ENCODE assay signal across 7 mouse cellular contexts in the genomic region with DNA sequence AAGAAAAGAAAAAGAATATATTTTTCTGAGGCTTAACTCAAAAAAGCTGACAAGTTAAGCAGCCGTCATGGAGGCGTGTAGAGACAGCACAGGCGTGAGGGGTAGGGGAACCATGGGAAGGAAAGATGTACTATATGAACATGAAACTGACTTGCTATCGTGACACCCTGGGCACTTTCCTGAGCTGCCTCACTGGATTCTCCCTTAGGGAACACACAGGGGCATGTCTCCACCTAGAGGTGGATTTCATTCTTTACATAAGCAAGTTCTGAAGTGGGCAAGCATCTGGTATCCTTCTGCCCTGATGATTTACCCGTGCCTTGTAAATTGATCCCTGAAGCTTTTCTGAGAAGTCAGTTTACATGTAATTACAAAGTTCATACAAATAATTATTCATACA.
DNase-seq lines count a peak whose midpoint lies in the region; ATAC-seq lines count a peak whose summit lies in the region.
"Not testable (repeated sequence)": the region's sequence is repeated elsewhere in the genome, so short reads cannot be mapped to it uniquely, and the experiment has no call there.

No protein-coding gene starts in this region.

- not testable (repeated sequence) for H3K27ac ChIP-seq in forebrain, embryonic 14.5 days (ENCODE audit: low read depth, low read length); hindbrain, embryonic 16.5 days (ENCODE audit: low read depth, low read length); kidney, embryonic 14.5 days (ENCODE audit: low read depth, low read length); midbrain, embryonic 13.5 days; neural tube, embryonic 12.5 days

- H3K27me3 ChIP-seq in forebrain, embryonic 14.5 days (replicated peaks; ENCODE audit: control insufficient read depth, insufficient read depth, low read length); hindbrain, embryonic 16.5 days (replicated peaks; ENCODE audit: control insufficient read depth, insufficient read depth, low read length); kidney, embryonic 14.5 days (ENCODE audit: control insufficient read depth, insufficient read depth, low read length); midbrain, embryonic 13.5 days; neural tube, embryonic 12.5 days (replicated peaks): not testable (repeated sequence)

- no CpG with 5 or more reads among the region's 5 CpGs for WGBS in forebrain, embryonic 14.5 days
- no CpG with 5 or more reads among the region's 5 CpGs for WGBS in hindbrain, embryonic 16.5 days
- WGBS in kidney, embryonic 14.5 days, result no CpG with 5 or more reads among the region's 5 CpGs
- WGBS in midbrain, embryonic 13.5 days, result no CpG with 5 or more reads among the region's 5 CpGs
- no CpG with 5 or more reads among the region's 5 CpGs for WGBS in neural tube, embryonic 12.5 days

- DNase-seq in forebrain, embryonic 14.5 days (ENCODE audit: low spot score), result not testable (repeated sequence)

- peak; percentile 91 for ATAC-seq in cerebellum, adult (ENCODE audit: insufficient number of reproducible peaks, low FRiP score, low TSS enrichment)
- peak; percentile 75 for ATAC-seq in forebrain, embryonic 14.5 days
- ATAC-seq in frontal cortex, adult (ENCODE audit: low TSS enrichment), result peak; percentile 100
- ATAC-seq in hindbrain, embryonic 16.5 days, result peak; percentile 64
- ATAC-seq in kidney, embryonic 14.5 days (ENCODE audit: low FRiP score, low TSS enrichment), result peak; percentile 68; the same call in 1 of the 2 replicates
- ATAC-seq in midbrain, embryonic 13.5 days, result peak; percentile 76
- peak; percentile 76; the same call in 1 of the 2 replicates for ATAC-seq in neural tube, embryonic 12.5 days (ENCODE audit: low FRiP score, low read depth)

- H3K4me1 ChIP-seq in forebrain, embryonic 14.5 days (ENCODE audit: control insufficient read depth, insufficient read depth, low read length); hindbrain, embryonic 16.5 days (ENCODE audit: control insufficient read depth, insufficient read depth, low read depth, low read length); kidney, embryonic 14.5 days (ENCODE audit: control insufficient read depth, insufficient read depth, low read length); midbrain, embryonic 13.5 days (replicated peaks); neural tube, embryonic 12.5 days: not testable (repeated sequence)

- not testable (repeated sequence) for H3K4me3 ChIP-seq in forebrain, embryonic 14.5 days (ENCODE audit: low read depth, low read length); hindbrain, embryonic 16.5 days (ENCODE audit: low read length); kidney, embryonic 14.5 days (ENCODE audit: low read length); midbrain, embryonic 13.5 days (replicated peaks); neural tube, embryonic 12.5 days

- H3K9ac ChIP-seq in forebrain, embryonic 14.5 days (ENCODE audit: low read length); hindbrain, embryonic 16.5 days (ENCODE audit: low read depth, low read length); kidney, embryonic 14.5 days (ENCODE audit: low read depth, low read length); midbrain, embryonic 13.5 days (replicated peaks); neural tube, embryonic 12.5 days: not testable (repeated sequence)

- H3K4me2 ChIP-seq in forebrain, embryonic 14.5 days (ENCODE audit: low read length); hindbrain, embryonic 16.5 days (ENCODE audit: low read length); kidney, embryonic 14.5 days (replicated peaks; ENCODE audit: low read depth, low read length); midbrain, embryonic 13.5 days (replicated peaks); neural tube, embryonic 12.5 days (replicated peaks): not testable (repeated sequence)

- not testable (repeated sequence) for H3K36me3 ChIP-seq in forebrain, embryonic 14.5 days (ENCODE audit: control insufficient read depth, insufficient read depth, low read length); hindbrain, embryonic 16.5 days (ENCODE audit: control insufficient read depth, insufficient read depth, low read length); kidney, embryonic 14.5 days (ENCODE audit: control insufficient read depth, insufficient read depth, low read length); midbrain, embryonic 13.5 days; neural tube, embryonic 12.5 days

- H3K9me3 ChIP-seq in forebrain, embryonic 14.5 days (replicated peaks; ENCODE audit: control insufficient read depth, low read length); hindbrain, embryonic 16.5 days (ENCODE audit: control insufficient read depth, low read length); kidney, embryonic 14.5 days (ENCODE audit: control insufficient read depth, low read length); midbrain, embryonic 13.5 days; neural tube, embryonic 12.5 days: not testable (repeated sequence)
